Mouse (Mus musculus): Measurements from ENCODE around the gene Cacna1c. TPM values are rescaled to one million over a fixed set of nuclear protein-coding genes. Genes with fewer than 3 reads are reported as not detected.

Cacna1c gene
- polyA plus RNA-seq, 1 experiment from 2014 or later: 4.0 TPM

- H3K4me2 ChIP-seq (replicated peaks; ENCODE audit: low read depth, low read length): no peak overlapping the region
- H3K27ac ChIP-seq (ENCODE audit: low read depth, low read length): no peak overlapping the region
- no peak overlapping the region for H3K9ac ChIP-seq (ENCODE audit: low read depth, low read length)
- ATAC-seq (ENCODE audit: low FRiP score) (no peak), DNase-seq (ENCODE audit: low spot score) (no peak)
- H3K9me3 ChIP-seq (ENCODE audit: control insufficient read depth, low read length): no peaks in the 10 kb centered on the region
- H3K4me3 ChIP-seq (ENCODE audit: low read depth, low read length): no peak overlapping the region
- H3K27me3 ChIP-seq (ENCODE audit: control insufficient read depth, insufficient read depth, low read length): no peaks in the 10 kb centered on the region
- WGBS: 68% methylated on average over 6 of the region's 6 CpGs
- H3K36me3 ChIP-seq (ENCODE audit: control insufficient read depth, insufficient read depth, low read length): no peaks in the 10 kb centered on the region
- no peaks in the 10 kb centered on the region for H3K4me1 ChIP-seq (replicated peaks; ENCODE audit: control insufficient read depth, insufficient read depth, low read length)
Observed at GRCm38 (mm10) chr6:118722336-118722735, 473.9 kb downstream of the Cacna1c start.

GRCm38 (mm10) chr6:118719486-118719885 lies 476.7 kb downstream of the Cacna1c start:
- H3K9ac ChIP-seq (ENCODE audit: low read depth, low read length): no peak overlapping the region
- no peak overlapping the region for H3K4me2 ChIP-seq (replicated peaks; ENCODE audit: low read depth, low read length)
- H3K27ac ChIP-seq (ENCODE audit: low read depth, low read length): no peak overlapping the region
- 88% methylated on average over 1 of the region's 1 CpGs for WGBS
- no peaks in the 10 kb centered on the region for H3K9me3 ChIP-seq (ENCODE audit: control insufficient read depth, low read length)
- ATAC-seq (ENCODE audit: low FRiP score): no peak
- no peaks in the 10 kb centered on the region for H3K27me3 ChIP-seq (ENCODE audit: control insufficient read depth, insufficient read depth, low read length)
- H3K36me3 ChIP-seq (ENCODE audit: control insufficient read depth, insufficient read depth, low read length): no peaks in the 10 kb centered on the region
- H3K4me3 ChIP-seq (ENCODE audit: low read depth, low read length): no peak overlapping the region
- no peaks in the 10 kb centered on the region for H3K4me1 ChIP-seq (replicated peaks; ENCODE audit: control insufficient read depth, insufficient read depth, low read length)
- no peak for DNase-seq (ENCODE audit: low spot score)

DNA sequence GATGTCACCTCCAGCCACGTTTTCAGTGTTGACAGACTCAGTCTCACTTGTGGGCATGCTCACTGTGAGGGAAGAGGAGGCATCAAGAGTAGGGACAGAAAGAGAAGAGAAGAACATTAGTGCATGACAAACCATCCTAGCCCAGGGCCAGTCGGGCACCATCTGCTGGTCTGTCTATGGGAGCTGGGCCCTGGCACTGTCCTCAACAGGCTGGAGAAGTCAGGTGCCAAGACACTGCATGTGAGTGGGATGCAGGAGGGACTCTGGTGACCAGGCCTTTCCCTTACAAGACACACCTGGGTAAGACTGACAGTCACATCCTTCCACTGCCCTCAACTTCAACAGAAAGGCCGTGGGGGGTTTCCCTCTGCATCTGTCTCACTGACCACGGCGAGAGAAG lies 482.9 kb downstream of the Cacna1c start:
- DNase-seq (ENCODE audit: low spot score): no peak
- H3K9me3 ChIP-seq (ENCODE audit: control insufficient read depth, low read length): no peaks in the 10 kb centered on the region
- no peaks in the 10 kb centered on the region for H3K27me3 ChIP-seq (ENCODE audit: control insufficient read depth, insufficient read depth, low read length)
- H3K4me1 ChIP-seq (replicated peaks; ENCODE audit: control insufficient read depth, insufficient read depth, low read length): no peaks in the 10 kb centered on the region
- no peak overlapping the region for H3K9ac ChIP-seq (ENCODE audit: low read depth, low read length)
- no peak overlapping the region for H3K4me2 ChIP-seq (replicated peaks; ENCODE audit: low read depth, low read length)
- H3K4me3 ChIP-seq (ENCODE audit: low read depth, low read length): no peak overlapping the region
- ATAC-seq (ENCODE audit: low FRiP score): no peak
- 93% methylated on average over 5 of the region's 5 CpGs for WGBS
- no peaks in the 10 kb centered on the region for H3K36me3 ChIP-seq (ENCODE audit: control insufficient read depth, insufficient read depth, low read length)
- no peak overlapping the region for H3K27ac ChIP-seq (ENCODE audit: low read depth, low read length)

DNA sequence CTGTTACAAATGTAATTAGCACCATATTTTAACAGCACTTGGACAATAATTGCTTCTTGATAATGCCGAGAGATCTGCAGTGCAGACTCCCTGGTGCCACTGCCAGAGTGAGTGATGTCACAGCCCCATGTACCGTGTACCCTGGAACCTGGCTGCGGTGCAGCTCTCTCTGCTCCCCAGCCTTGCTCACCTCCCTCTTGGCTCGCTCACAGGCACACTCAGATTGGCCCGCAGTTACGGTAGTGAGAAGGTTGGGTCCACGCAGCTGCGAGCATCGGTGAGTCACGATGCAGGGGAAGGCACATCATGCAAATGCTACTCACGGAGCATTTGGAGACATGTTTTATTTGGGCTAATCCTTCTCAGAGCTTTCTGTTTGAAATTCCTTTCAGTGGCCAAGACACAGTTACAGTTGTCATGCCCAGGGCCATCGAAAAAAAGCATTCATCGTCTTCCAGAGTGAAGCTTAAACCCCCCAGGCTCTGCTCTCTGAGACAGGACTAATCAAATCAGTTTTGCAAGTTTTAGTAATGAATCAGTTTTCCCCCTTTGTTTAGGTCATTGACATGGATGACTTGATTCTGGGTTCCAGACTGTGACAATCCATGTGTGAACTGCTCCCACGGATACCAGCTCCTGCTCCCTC lies 484.4 kb downstream of the Cacna1c start:
- H3K27ac ChIP-seq (ENCODE audit: low read depth, low read length): no peak overlapping the region
- ATAC-seq (ENCODE audit: low FRiP score): no peak
- 88% methylated on average over 14 of the region's 14 CpGs for WGBS

GRCm38 (mm10) chr6:118707066-118707465 lies 489.2 kb downstream of the Cacna1c start:
- H3K4me2 ChIP-seq (replicated peaks; ENCODE audit: low read depth, low read length): no peak overlapping the region
- no peaks in the 10 kb centered on the region for H3K4me1 ChIP-seq (replicated peaks; ENCODE audit: control insufficient read depth, insufficient read depth, low read length)
- H3K9me3 ChIP-seq (ENCODE audit: control insufficient read depth, low read length): no peaks in the 10 kb centered on the region
- no peak overlapping the region for H3K9ac ChIP-seq (ENCODE audit: low read depth, low read length)
- no peak for ATAC-seq (ENCODE audit: low FRiP score)
- 80% methylated on average over 4 of the region's 4 CpGs for WGBS
- no peak overlapping the region for H3K27ac ChIP-seq (ENCODE audit: low read depth, low read length)
- H3K36me3 ChIP-seq (ENCODE audit: control insufficient read depth, insufficient read depth, low read length): no peaks in the 10 kb centered on the region
- H3K27me3 ChIP-seq (ENCODE audit: control insufficient read depth, insufficient read depth, low read length): no peaks in the 10 kb centered on the region
- DNase-seq (ENCODE audit: low spot score): no peak
- H3K4me3 ChIP-seq (ENCODE audit: low read depth, low read length): no peak overlapping the region

More for the DNA sequence above, 484.4 kb downstream of the Cacna1c start:
- no peak overlapping the region for H3K4me2 ChIP-seq (replicated peaks; ENCODE audit: low read depth, low read length)
- no peak overlapping the region for H3K9ac ChIP-seq (ENCODE audit: low read depth, low read length)
- no peaks in the 10 kb centered on the region for H3K9me3 ChIP-seq (ENCODE audit: control insufficient read depth, low read length)
- no peak overlapping the region for H3K4me3 ChIP-seq (ENCODE audit: low read depth, low read length)
- no peaks in the 10 kb centered on the region for H3K36me3 ChIP-seq (ENCODE audit: control insufficient read depth, insufficient read depth, low read length)
- no peak for DNase-seq (ENCODE audit: low spot score)
- H3K27me3 ChIP-seq (ENCODE audit: control insufficient read depth, insufficient read depth, low read length): no peaks in the 10 kb centered on the region
- no peaks in the 10 kb centered on the region for H3K4me1 ChIP-seq (replicated peaks; ENCODE audit: control insufficient read depth, insufficient read depth, low read length)

DNA sequence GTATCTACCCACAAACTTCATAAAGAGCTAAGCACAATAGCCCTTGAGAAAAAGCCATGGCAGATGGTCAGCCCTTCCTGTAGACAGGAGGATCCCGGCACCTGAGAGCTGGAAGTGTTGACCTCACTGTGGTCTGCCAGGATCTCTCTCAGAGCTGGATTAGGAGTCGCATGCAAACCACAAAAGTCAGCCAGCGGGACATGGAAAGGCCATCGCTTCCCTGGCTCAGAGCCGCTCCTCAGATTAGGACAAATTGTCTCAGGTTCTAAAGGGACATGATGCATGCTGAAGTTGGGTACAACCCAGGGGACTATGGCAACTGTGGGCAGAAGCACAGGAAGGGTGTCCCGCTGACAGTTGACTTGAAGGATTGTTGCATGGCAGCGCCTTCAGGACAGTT lies 490.4 kb downstream of the Cacna1c start:
- 95% methylated on average over 7 of the region's 7 CpGs for WGBS
- no peaks in the 10 kb centered on the region for H3K27me3 ChIP-seq (ENCODE audit: control insufficient read depth, insufficient read depth, low read length)
- H3K4me1 ChIP-seq (replicated peaks; ENCODE audit: control insufficient read depth, insufficient read depth, low read length): no peaks in the 10 kb centered on the region
- H3K36me3 ChIP-seq (ENCODE audit: control insufficient read depth, insufficient read depth, low read length): no peaks in the 10 kb centered on the region
- ATAC-seq (ENCODE audit: low FRiP score) (no peak), DNase-seq (ENCODE audit: low spot score) (no peak)
- no peak overlapping the region for H3K4me2 ChIP-seq (replicated peaks; ENCODE audit: low read depth, low read length)
- H3K4me3 ChIP-seq (ENCODE audit: low read depth, low read length): no peak overlapping the region
- no peak overlapping the region for H3K27ac ChIP-seq (ENCODE audit: low read depth, low read length)
- no peak overlapping the region for H3K9ac ChIP-seq (ENCODE audit: low read depth, low read length)
- H3K9me3 ChIP-seq (ENCODE audit: control insufficient read depth, low read length): no peaks in the 10 kb centered on the region

DNA sequence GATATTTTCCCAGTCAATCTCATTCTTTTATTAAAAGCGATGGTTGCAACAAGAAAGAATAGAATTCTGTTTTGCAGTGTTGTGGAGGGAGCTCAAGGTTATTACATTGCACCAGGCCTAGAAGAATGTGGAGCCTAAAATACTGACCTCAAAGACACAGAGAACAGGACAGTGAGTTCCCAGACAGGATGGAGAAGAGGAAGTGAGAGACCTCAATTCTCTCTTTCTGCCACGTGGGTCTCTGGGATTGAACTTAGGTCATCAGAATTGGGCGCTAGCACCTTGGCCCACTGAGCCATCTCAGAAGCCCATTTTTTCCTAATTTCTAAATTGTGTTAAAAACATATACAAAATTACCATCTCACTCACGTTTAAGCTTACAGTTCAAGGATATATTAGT lies 501.6 kb downstream of the Cacna1c start:
- H3K9ac ChIP-seq (ENCODE audit: low read depth, low read length): no peak overlapping the region
- 77% methylated on average over 4 of the region's 4 CpGs for WGBS
- H3K4me3 ChIP-seq (ENCODE audit: low read depth, low read length): no peak overlapping the region

DNA sequence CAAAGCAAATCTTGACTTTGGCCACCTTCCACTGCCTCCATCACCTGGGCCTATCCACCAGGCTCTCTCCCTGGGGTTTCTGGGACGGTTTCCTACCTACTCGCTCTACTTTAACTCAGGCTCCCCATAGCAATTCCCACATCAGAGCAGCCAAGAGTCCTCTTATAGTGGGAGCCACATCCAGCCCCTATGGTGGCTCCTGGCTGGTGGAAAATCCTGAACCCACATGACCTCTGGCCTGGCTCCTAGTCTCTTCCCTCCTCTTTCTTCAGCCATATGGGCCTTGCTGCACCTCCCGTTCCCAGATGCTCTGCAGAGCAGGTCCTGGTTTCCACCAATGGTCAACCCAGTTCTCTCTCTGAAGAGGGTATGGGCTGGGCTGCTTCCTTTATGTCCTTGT lies 506.8 kb downstream of the Cacna1c start:
- no peak overlapping the region for H3K4me3 ChIP-seq (ENCODE audit: low read depth, low read length)
- H3K4me2 ChIP-seq (replicated peaks; ENCODE audit: low read depth, low read length): no peak overlapping the region
- no peak overlapping the region for H3K27ac ChIP-seq (ENCODE audit: low read depth, low read length)
- H3K4me1 ChIP-seq (replicated peaks; ENCODE audit: control insufficient read depth, insufficient read depth, low read length): no peaks in the 10 kb centered on the region
- DNase-seq (ENCODE audit: low spot score) (no peak), ATAC-seq (ENCODE audit: low FRiP score) (no peak)
- H3K27me3 ChIP-seq (ENCODE audit: control insufficient read depth, insufficient read depth, low read length): no peaks in the 10 kb centered on the region
- no peaks in the 10 kb centered on the region for H3K36me3 ChIP-seq (ENCODE audit: control insufficient read depth, insufficient read depth, low read length)
- H3K9me3 ChIP-seq (ENCODE audit: control insufficient read depth, low read length): no peaks in the 10 kb centered on the region
- no peak overlapping the region for H3K9ac ChIP-seq (ENCODE audit: low read depth, low read length)
- WGBS: 85% methylated on average over 3 of the region's 3 CpGs

More for the DNA sequence above, 501.6 kb downstream of the Cacna1c start:
- ATAC-seq (ENCODE audit: low FRiP score) (no peak), DNase-seq (ENCODE audit: low spot score) (no peak)
- no peak overlapping the region for H3K27ac ChIP-seq (ENCODE audit: low read depth, low read length)
- H3K9me3 ChIP-seq (ENCODE audit: control insufficient read depth, low read length): no peaks in the 10 kb centered on the region
- no peaks in the 10 kb centered on the region for H3K27me3 ChIP-seq (ENCODE audit: control insufficient read depth, insufficient read depth, low read length)
- H3K4me1 ChIP-seq (replicated peaks; ENCODE audit: control insufficient read depth, insufficient read depth, low read length): no peaks in the 10 kb centered on the region
- no peaks in the 10 kb centered on the region for H3K36me3 ChIP-seq (ENCODE audit: control insufficient read depth, insufficient read depth, low read length)
- H3K4me2 ChIP-seq (replicated peaks; ENCODE audit: low read depth, low read length): no peak overlapping the region

GRCm38 (mm10) chr6:118688856-118689255 lies 507.4 kb downstream of the Cacna1c start:
- H3K27me3 ChIP-seq (ENCODE audit: control insufficient read depth, insufficient read depth, low read length): no peaks in the 10 kb centered on the region
- no peaks in the 10 kb centered on the region for H3K9me3 ChIP-seq (ENCODE audit: control insufficient read depth, low read length)
- H3K9ac ChIP-seq (ENCODE audit: low read depth, low read length): no peak overlapping the region
- H3K27ac ChIP-seq (ENCODE audit: low read depth, low read length): no peak overlapping the region
- no peaks in the 10 kb centered on the region for H3K36me3 ChIP-seq (ENCODE audit: control insufficient read depth, insufficient read depth, low read length)
- H3K4me2 ChIP-seq (replicated peaks; ENCODE audit: low read depth, low read length): no peak overlapping the region
- DNase-seq (ENCODE audit: low spot score): no peak
- 85% methylated on average over 5 of the region's 5 CpGs for WGBS
- ATAC-seq (ENCODE audit: low FRiP score): no peak
- no peaks in the 10 kb centered on the region for H3K4me1 ChIP-seq (replicated peaks; ENCODE audit: control insufficient read depth, insufficient read depth, low read length)
- no peak overlapping the region for H3K4me3 ChIP-seq (ENCODE audit: low read depth, low read length)

Data from hindbrain, embryonic 11.5 days (tissue).